ENCODE assay signal across 11 mouse cellular contexts in the genomic region with DNA sequence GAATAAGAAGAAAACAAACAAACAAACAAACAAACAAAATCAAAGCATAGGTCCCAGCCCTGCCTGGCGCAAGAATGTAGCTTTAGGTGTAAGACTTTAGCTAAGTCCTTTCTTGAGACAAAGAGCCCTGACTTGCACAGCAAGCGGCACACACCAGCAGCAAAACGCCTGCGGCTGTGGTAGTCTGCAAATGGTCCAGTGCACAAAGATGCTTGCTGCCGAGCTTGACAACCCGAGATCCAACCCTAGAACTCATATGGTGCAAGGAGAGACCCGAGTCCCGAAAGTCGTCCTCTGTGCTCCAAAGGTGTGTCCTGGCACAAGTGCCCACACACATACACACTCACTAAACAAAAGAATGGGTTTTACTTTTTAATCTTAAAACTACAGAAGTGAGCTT. TPM values are rescaled to one million over a fixed set of nuclear protein-coding genes. Genes with fewer than 3 reads are reported as not detected.
DNase-seq lines count a peak whose midpoint lies in the region; ATAC-seq and TF ChIP-seq lines count a peak whose summit lies in the region.
"Had no signal": no experiment of that assay in that cellular context is flagged by ENCODE, and none has a peak within 500 bp of the region (broad histone marks: within the 10 kb centered on the region; RNA-seq: fewer than 3 reads in every experiment).

No protein-coding gene starts in this region.

- 49% methylated on average over 9 of the region's 9 CpGs for WGBS in heart, embryonic 12.5 days
- 50% methylated on average over 9 of the region's 9 CpGs for WGBS in midbrain, embryonic 11.5 days
- WGBS in midbrain, embryonic 16.5 days = 56% methylated on average over 9 of the region's 9 CpGs
- 39% methylated on average over 9 of the region's 9 CpGs for WGBS in limb, embryonic 14.5 days
- 69% methylated on average over 9 of the region's 9 CpGs for WGBS in stomach, postnatal 0 days

- no peak for ATAC-seq in heart, embryonic 12.5 days (ENCODE audit: insufficient number of reproducible peaks, low FRiP score)
- no peak for ATAC-seq in midbrain, embryonic 11.5 days (ENCODE audit: low FRiP score)
- ATAC-seq in midbrain, embryonic 16.5 days = no peak
- ATAC-seq in limb, embryonic 14.5 days (ENCODE audit: low FRiP score, low read depth) = no peak
- ATAC-seq in stomach, postnatal 0 days (ENCODE audit: low FRiP score, low TSS enrichment) = no peak
- ATAC-seq in monocyte, adult 5-6 weeks (replicated peaks; ENCODE audit: insufficient number of reproducible peaks, low FRiP score, low TSS enrichment, poor library complexity, severe bottlenecking) = no peak

- no peaks in the 10 kb centered on the region for H3K9me3 ChIP-seq in heart, embryonic 12.5 days (replicated peaks)
- no peaks in the 10 kb centered on the region for H3K9me3 ChIP-seq in midbrain, embryonic 11.5 days (ENCODE audit: control insufficient read depth, low read length)
- H3K9me3 ChIP-seq in midbrain, embryonic 16.5 days (replicated peaks; ENCODE audit: control insufficient read depth, low read length, poor library complexity, severe bottlenecking) = no peaks in the 10 kb centered on the region
- H3K9me3 ChIP-seq in limb, embryonic 14.5 days (ENCODE audit: control insufficient read depth, low read length) = no peaks in the 10 kb centered on the region
- no peaks in the 10 kb centered on the region for H3K9me3 ChIP-seq in stomach, postnatal 0 days (ENCODE audit: control insufficient read depth, low read length)
- H3K9me3 ChIP-seq: liver, embryonic 15.5 days had no signal

- no peak for TF ChIP-seq EP300 in stomach, postnatal 0 days (optimal IDR thresholded peaks at IDR 0.05)

- H3K4me3 ChIP-seq in heart, embryonic 12.5 days = no peak overlapping the region
- H3K4me3 ChIP-seq in midbrain, embryonic 11.5 days (ENCODE audit: low read depth, low read length) = no peak overlapping the region
- no peak overlapping the region for H3K4me3 ChIP-seq in midbrain, embryonic 16.5 days (ENCODE audit: low read depth, low read length)
- no peak overlapping the region for H3K4me3 ChIP-seq in limb, embryonic 14.5 days (replicated peaks; ENCODE audit: low read length)
- no peak overlapping the region for H3K4me3 ChIP-seq in stomach, postnatal 0 days (ENCODE audit: low read depth, low read length)
- H3K4me3 ChIP-seq: liver, embryonic 15.5 days had no signal

- peak overlapping the region; percentile 92 for H3K27ac ChIP-seq in heart, embryonic 12.5 days (ENCODE audit: poor library complexity, severe bottlenecking)
- H3K27ac ChIP-seq in midbrain, embryonic 11.5 days (ENCODE audit: low read depth, low read length) = peak overlapping the region; percentile 76; the same call in 1 of the 2 replicates
- H3K27ac ChIP-seq in midbrain, embryonic 16.5 days (ENCODE audit: low read length) = no peak overlapping the region
- H3K27ac ChIP-seq in limb, embryonic 14.5 days (replicated peaks; ENCODE audit: low read depth, low read length) = peak overlapping the region; percentile 83
- peak overlapping the region; percentile 70 for H3K27ac ChIP-seq in stomach, postnatal 0 days (replicated peaks)
- H3K27ac ChIP-seq: liver, embryonic 15.5 days had no signal

- peak overlapping the region; percentile 62 for H3K4me2 ChIP-seq in heart, embryonic 12.5 days
- H3K4me2 ChIP-seq in midbrain, embryonic 11.5 days = no peak overlapping the region
- H3K4me2 ChIP-seq in midbrain, embryonic 16.5 days (ENCODE audit: low read length) = no peak overlapping the region
- no peak overlapping the region for H3K4me2 ChIP-seq in limb, embryonic 14.5 days (replicated peaks; ENCODE audit: low read depth, low read length, severe bottlenecking)
- H3K4me2 ChIP-seq in stomach, postnatal 0 days (replicated peaks; ENCODE audit: low read depth) = no peak overlapping the region
- H3K4me2 ChIP-seq: liver, embryonic 15.5 days had no signal

- H3K9ac ChIP-seq in heart, embryonic 12.5 days = peak overlapping the region; percentile 42; the same call in 1 of the 2 replicates
- no peak overlapping the region for H3K9ac ChIP-seq in midbrain, embryonic 11.5 days (ENCODE audit: low read length)
- no peak overlapping the region for H3K9ac ChIP-seq in midbrain, embryonic 16.5 days (ENCODE audit: low read depth, low read length)
- H3K9ac ChIP-seq in limb, embryonic 14.5 days (ENCODE audit: low read depth, low read length, severe bottlenecking) = peak overlapping the region; percentile 13; the same call in 1 of the 2 replicates
- no peak overlapping the region for H3K9ac ChIP-seq in stomach, postnatal 0 days (ENCODE audit: low read length)
- H3K9ac ChIP-seq: liver, embryonic 15.5 days had no signal

- no peak for DNase-seq in heart, adult 18-20 months
- DNase-seq in midbrain, embryonic 11.5 days (ENCODE audit: low spot score, missing footprints) = peak; percentile 91
- DNase-seq in limb, embryonic 14.5 days (ENCODE audit: low spot score) = no peak
- DNase-seq in stomach, postnatal 0 days (ENCODE audit: low spot score) = no peak
- DNase-seq in cerebellum, postnatal 14 days = no peak

- peaks cover 14% of the 10 kb centered on the region for H3K27me3 ChIP-seq in heart, embryonic 12.5 days (replicated peaks)
- no peaks in the 10 kb centered on the region for H3K27me3 ChIP-seq in midbrain, embryonic 11.5 days (ENCODE audit: control insufficient read depth, insufficient read depth, low read length)
- no peaks in the 10 kb centered on the region for H3K27me3 ChIP-seq in midbrain, embryonic 16.5 days (ENCODE audit: control insufficient read depth, insufficient read depth, low read depth, low read length)
- H3K27me3 ChIP-seq in limb, embryonic 14.5 days (ENCODE audit: control insufficient read depth, insufficient read depth, low read length) = no peaks in the 10 kb centered on the region
- H3K27me3 ChIP-seq in stomach, postnatal 0 days (ENCODE audit: control insufficient read depth, insufficient read depth, low read length) = no peaks in the 10 kb centered on the region
- H3K27me3 ChIP-seq: liver, embryonic 15.5 days had no signal

- no peaks in the 10 kb centered on the region for H3K36me3 ChIP-seq in heart, embryonic 12.5 days
- no peaks in the 10 kb centered on the region for H3K36me3 ChIP-seq in midbrain, embryonic 11.5 days (ENCODE audit: control insufficient read depth, insufficient read depth, low read length)
- no peaks in the 10 kb centered on the region for H3K36me3 ChIP-seq in midbrain, embryonic 16.5 days (ENCODE audit: control insufficient read depth, insufficient read depth, low read length)
- peaks cover 7% of the 10 kb centered on the region; the same call in 1 of the 2 replicates for H3K36me3 ChIP-seq in limb, embryonic 14.5 days (ENCODE audit: control insufficient read depth, insufficient read depth, low read length)
- H3K36me3 ChIP-seq in stomach, postnatal 0 days (ENCODE audit: control insufficient read depth, insufficient read depth, low read length) = no peaks in the 10 kb centered on the region
- H3K36me3 ChIP-seq: liver, embryonic 15.5 days had no signal

- TF ChIP-seq POLR2A in limb, embryonic 14.5 days (IDR thresholded peaks at IDR 0.05; ENCODE audit: borderline replicate concordance, extremely low read depth, insufficient read depth, insufficient read length) = no peak

- peaks cover 36% of the 10 kb centered on the region for H3K4me1 ChIP-seq in heart, embryonic 12.5 days (replicated peaks)
- H3K4me1 ChIP-seq in midbrain, embryonic 11.5 days (ENCODE audit: control insufficient read depth, insufficient read depth, low read length) = peaks cover 11% of the 10 kb centered on the region
- H3K4me1 ChIP-seq in midbrain, embryonic 16.5 days (ENCODE audit: control insufficient read depth, insufficient read depth, low read length) = peaks cover 10% of the 10 kb centered on the region
- H3K4me1 ChIP-seq in limb, embryonic 14.5 days (ENCODE audit: control insufficient read depth, insufficient read depth, low read length) = peaks cover 40% of the 10 kb centered on the region
- no peaks in the 10 kb centered on the region for H3K4me1 ChIP-seq in stomach, postnatal 0 days (replicated peaks; ENCODE audit: control insufficient read depth, insufficient read depth)

- TF ChIP-seq CTCF in stomach, postnatal 0 days (IDR thresholded peaks at IDR 0.05; ENCODE audit: low read depth) = no peak

RNA-seq across cellular contexts. Expression of a gene that starts 19.7 kb away (rescaled TPM):
- polyA plus RNA-seq in heart, embryonic 12.5 days (2016; fragmentation: Nextera tagmentation; extraction: Ambion mirVana) = 21.4 and 21.6 TPM in 2 replicates
- not detected for total RNA-seq in heart, adult 18-20 months (2021)
- polyA plus RNA-seq in midbrain, embryonic 11.5 days (2014; fragmentation: Nextera tagmentation; extraction: Ambion mirVana) = 18.8 and 21.9 TPM in 2 replicates
- polyA plus RNA-seq in midbrain, embryonic 16.5 days (2015; fragmentation: Nextera tagmentation; extraction: Ambion mirVana) = 22.1 and 24.4 TPM in 2 replicates
- polyA plus RNA-seq in limb, embryonic 14.5 days (2012; rRNA removed) = 219 and 265 TPM in 2 replicates
- polyA plus RNA-seq in limb, embryonic 14.5 days (2014; fragmentation: Nextera tagmentation; extraction: Ambion mirVana) = 85.5 and 109 TPM in 2 replicates
- polyA plus RNA-seq in stomach, postnatal 0 days (2015; fragmentation: Nextera tagmentation; extraction: Ambion mirVana) = 2.9 and 3.5 TPM in 2 replicates
- not detected in 3 replicates for total RNA-seq in monocyte, adult 5-6 weeks (2017)
- total RNA-seq: common myeloid progenitor, adult 5-6 weeks; granulocyte monocyte progenitor cell, adult 5-6 weeks had no signal

RNA-seq across cellular contexts. Expression of a gene that starts 44.7 kb away (rescaled TPM):
- 36.9 and 40.9 TPM in 2 replicates for polyA plus RNA-seq in heart, embryonic 12.5 days (2016; fragmentation: Nextera tagmentation; extraction: Ambion mirVana)
- 10 to 100 TPM in 1 of 2 experiments, 1 to 10 TPM in 1; 8.9 to 10.0 TPM for total RNA-seq in heart, adult 18-20 months (2021)
- polyA plus RNA-seq in midbrain, embryonic 11.5 days (2014; fragmentation: Nextera tagmentation; extraction: Ambion mirVana) = 111 and 114 TPM in 2 replicates
- polyA plus RNA-seq in midbrain, embryonic 16.5 days (2015; fragmentation: Nextera tagmentation; extraction: Ambion mirVana) = 133 and 134 TPM in 2 replicates
- polyA plus RNA-seq in limb, embryonic 14.5 days (2012; rRNA removed) = 23.4 and 28.8 TPM in 2 replicates
- 56.6 and 58.9 TPM in 2 replicates for polyA plus RNA-seq in limb, embryonic 14.5 days (2014; fragmentation: Nextera tagmentation; extraction: Ambion mirVana)
- 26.1 and 28.4 TPM in 2 replicates for polyA plus RNA-seq in stomach, postnatal 0 days (2015; fragmentation: Nextera tagmentation; extraction: Ambion mirVana)
- total RNA-seq in monocyte, adult 5-6 weeks (2017) = 2.3 to 8.5 TPM (median 3.4 TPM) in 3 replicates

Comparison
In these comparisons a context has a peak if more than half of its experiments do, and no peak if none do; other contexts are left out.
1. H3K9ac ChIP-seq: peak in heart, embryonic 12.5 days (single experiment) and limb, embryonic 14.5 days (single experiment); none in midbrain, embryonic 11.5 days (single experiment), midbrain, embryonic 16.5 days (single experiment) and stomach, postnatal 0 days (single experiment).